Mouse (Mus musculus) neural tube, embryonic 13.5 days (tissue): ENCODE results near the gene Unc5c. TPM values are rescaled to one million over a fixed set of nuclear protein-coding genes. Genes with fewer than 3 reads are reported as not detected.

Source experiments
- ATAC-seq: fragments of 200-750 bp; cut with Nextera tagmentation; 2 replicates; pipeline ENCODE4 v1.8.0; 2017; ENCODE audit warnings: low read depth, mild to moderate bottlenecking, moderate TSS enrichment, moderate library complexity
- H3K27ac ChIP-seq: fragments of 300-500 bp; sonication (generic); replicated peaks from 2 replicates; pipeline ENCODE4 v1.5.1; 2015; ENCODE audit warnings: moderate library complexity, mild to moderate bottlenecking, inconsistent platforms
- H3K27me3 ChIP-seq: fragments of 300-500 bp; sonication (generic); 2 replicates; pipeline ENCODE4 v1.6.1; 2015; ENCODE audit warnings: mild to moderate bottlenecking, inconsistent platforms
- H3K36me3 ChIP-seq: fragments of 300-500 bp; sonication (generic); 2 replicates; pipeline ENCODE4 v1.6.1; 2015; ENCODE audit warnings: mild to moderate bottlenecking, inconsistent platforms
- H3K4me1 ChIP-seq: fragments of 300-500 bp; sonication (generic); replicated peaks from 2 replicates; pipeline ENCODE4 v1.6.1; 2015; ENCODE audit warnings: inconsistent platforms
- H3K4me2 ChIP-seq: fragments of 300-500 bp; sonication (generic); 2 replicates; pipeline ENCODE4 v1.6.1; 2015; ENCODE audit warnings: inconsistent platforms, mild to moderate bottlenecking, moderate library complexity
- H3K4me3 ChIP-seq: fragments of 300-500 bp; sonication (generic); 2 replicates; pipeline ENCODE4 v1.5.1; 2015; ENCODE audit warnings: mild to moderate bottlenecking, inconsistent platforms
- H3K9ac ChIP-seq: fragments of 300-500 bp; sonication (generic); 2 replicates; pipeline ENCODE4 v1.6.1; 2015; ENCODE audit warnings: moderate library complexity, mild to moderate bottlenecking, inconsistent platforms
- H3K9me3 ChIP-seq: fragments of 300-500 bp; sonication (generic); 2 replicates; pipeline ENCODE4 v1.6.1; 2016; ENCODE audit warnings: inconsistent platforms
- WGBS: fragments of 180-500 bp; shearing (Covaris S2); methylation state at CpG from one replicate; pipeline ENCODE4 v1.1.7; 2015; 5-methylcytosine and 5-hydroxymethylcytosine counted together
- polyA plus RNA-seq: library from polyadenylated mRNA; unstranded; fragments of >200 nt; fragmentation: Nextera tagmentation; extraction: Ambion mirVana; gene quantifications from 2 replicates; pipeline ENCODE4 v1.2.1, GENCODE M21; 2015

Gene Unc5c
- polyA plus RNA-seq, 1 experiment from 2014 or later = 18.8 TPM

DNA sequence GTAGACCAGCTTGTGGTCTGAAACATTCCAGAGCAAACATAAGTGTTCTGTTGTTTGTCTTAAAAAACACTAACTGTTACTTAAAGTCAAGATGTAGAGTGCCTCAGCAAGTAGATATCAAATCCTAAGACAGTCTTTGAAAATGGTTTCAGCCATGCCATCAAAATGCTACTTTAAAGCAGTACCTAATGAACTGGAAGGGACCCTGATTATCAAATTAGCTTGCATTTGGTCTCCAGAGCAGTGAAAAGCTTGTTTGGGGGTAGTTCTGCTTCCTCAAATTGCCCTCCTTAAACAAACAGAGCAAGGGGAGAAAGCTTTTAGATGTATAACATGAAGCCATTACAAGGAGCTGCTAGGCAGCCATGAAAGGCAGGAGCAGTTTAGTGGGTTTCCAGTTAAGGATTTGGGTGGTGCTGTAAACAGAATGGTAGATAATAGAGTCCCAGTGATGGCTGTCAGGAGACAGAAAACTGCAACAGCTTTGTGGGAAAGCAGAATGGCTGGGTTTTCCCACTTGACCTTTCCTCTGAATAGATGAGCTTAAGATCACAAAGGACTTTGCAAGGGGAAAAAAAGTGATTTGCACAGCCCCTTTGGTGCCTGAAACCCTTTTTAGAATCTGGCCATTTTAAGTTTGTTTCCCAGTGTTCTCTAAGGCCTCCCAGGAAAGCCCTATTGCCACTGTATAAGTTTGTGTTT is 116.3 kb downstream of the Unc5c start:
- H3K4me1 ChIP-seq = peaks cover 6% of the 10 kb centered on the region
- H3K4me3 ChIP-seq = no peak overlapping the region
- peak; percentile 71 for ATAC-seq

DNA sequence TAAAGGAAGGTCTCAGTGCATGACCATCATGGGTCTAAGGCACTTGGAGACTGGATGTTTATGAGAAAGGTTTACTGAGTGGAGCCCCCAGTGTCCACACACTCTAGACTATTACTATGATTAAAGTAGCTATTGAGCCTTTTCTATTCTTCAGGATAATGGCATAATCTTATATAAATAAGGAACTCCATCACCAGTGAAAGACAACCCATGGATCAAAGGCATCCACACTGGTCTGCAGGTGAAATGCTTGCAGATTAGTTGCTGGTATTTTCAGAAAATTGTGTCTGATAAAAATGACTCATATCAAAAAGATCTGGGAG is 116.8 kb downstream of the Unc5c start:
- H3K4me1 ChIP-seq = peaks cover 6% of the 10 kb centered on the region
- peak; percentile 36; the same call in 1 of the 2 replicates for ATAC-seq
- H3K27ac ChIP-seq = no peak overlapping the region
- H3K27me3 ChIP-seq = peaks cover 29% of the 10 kb centered on the region
- H3K4me3 ChIP-seq = no peak overlapping the region
- no peaks in the 10 kb centered on the region for H3K9me3 ChIP-seq
- H3K36me3 ChIP-seq = no peaks in the 10 kb centered on the region
- H3K9ac ChIP-seq = no peak overlapping the region
- no peak overlapping the region for H3K4me2 ChIP-seq

More for the DNA sequence above, 116.3 kb downstream of the Unc5c start:
- H3K27me3 ChIP-seq = peaks cover 24% of the 10 kb centered on the region
- no peaks in the 10 kb centered on the region for H3K36me3 ChIP-seq
- no peak overlapping the region for H3K9ac ChIP-seq
- H3K9me3 ChIP-seq = no peaks in the 10 kb centered on the region
- no peak overlapping the region for H3K27ac ChIP-seq
- H3K4me2 ChIP-seq = no peak overlapping the region

DNA sequence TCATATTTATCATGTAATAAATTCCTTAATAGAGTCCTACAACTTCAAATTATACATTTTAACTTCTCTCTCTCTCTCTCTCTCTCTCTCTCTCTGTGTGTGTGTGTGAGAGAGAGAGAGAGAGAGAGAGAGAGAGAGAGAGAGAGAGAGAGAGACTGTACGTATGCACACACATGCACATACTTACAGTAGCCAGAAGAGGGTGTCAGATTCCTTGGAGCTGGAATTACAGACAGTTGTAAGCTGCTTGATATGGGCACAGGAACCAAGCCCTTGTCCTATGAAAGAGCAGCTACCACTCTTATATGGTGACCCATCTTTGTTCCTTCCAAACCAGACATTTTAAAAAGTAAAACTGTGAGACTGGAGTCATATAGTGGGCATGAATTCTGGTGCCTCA is 118.2 kb downstream of the Unc5c start:
- Histone ChIP-seq H3K9ac (no peak overlapping the region), H3K27me3 (peaks cover 39% of the 10 kb centered on the region), H3K4me1 (peaks cover 9% of the 10 kb centered on the region; the same call in 1 of the 2 replicates), H3K27ac (no peak overlapping the region), H3K4me3 (no peak overlapping the region), H3K4me2 (no peak overlapping the region), H3K36me3 (no peaks in the 10 kb centered on the region), H3K9me3 (no peaks in the 10 kb centered on the region)
- ATAC-seq = no peak
- WGBS = 100% methylated on average over 1 of the region's 1 CpGs

DNA sequence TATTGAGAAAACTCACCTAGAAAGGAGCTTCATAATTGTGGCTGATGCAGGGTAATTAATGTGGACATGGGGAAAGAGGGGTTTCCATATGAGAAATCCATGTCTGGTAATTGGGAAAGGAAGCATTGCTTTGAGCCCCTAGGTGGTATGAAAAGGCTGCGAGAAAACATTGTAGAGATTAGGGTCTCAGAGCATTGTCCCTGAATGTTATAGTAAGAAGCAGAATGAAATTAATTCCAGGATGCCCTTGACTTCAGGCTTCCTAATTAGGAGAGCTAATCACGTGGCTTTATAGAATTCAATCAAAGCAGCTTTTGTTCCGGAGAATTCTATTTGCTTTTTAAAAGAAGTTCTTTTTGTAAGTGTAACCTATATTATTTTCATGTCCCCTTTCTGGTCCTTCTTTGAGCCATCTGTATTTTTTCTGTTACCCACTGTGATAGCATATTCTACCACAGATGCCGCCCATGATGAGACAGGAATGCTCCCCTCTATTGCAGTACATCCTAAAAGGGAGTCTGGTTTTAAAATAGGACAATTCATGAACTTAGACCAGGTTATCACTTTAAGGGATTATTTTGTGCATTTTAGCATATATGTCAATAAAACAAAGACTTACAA is 124.5 kb downstream of the Unc5c start:
- no peak overlapping the region for H3K9ac ChIP-seq
- H3K4me2 ChIP-seq = no peak overlapping the region
- peaks cover 10% of the 10 kb centered on the region for H3K4me1 ChIP-seq
- H3K27me3 ChIP-seq = peaks cover 38% of the 10 kb centered on the region
- no peaks in the 10 kb centered on the region for H3K36me3 ChIP-seq
- WGBS = 69% methylated on average over 4 of the region's 4 CpGs
- no peak overlapping the region for H3K27ac ChIP-seq
- H3K4me3 ChIP-seq = no peak overlapping the region
- no peaks in the 10 kb centered on the region for H3K9me3 ChIP-seq
- ATAC-seq = no peak

DNA sequence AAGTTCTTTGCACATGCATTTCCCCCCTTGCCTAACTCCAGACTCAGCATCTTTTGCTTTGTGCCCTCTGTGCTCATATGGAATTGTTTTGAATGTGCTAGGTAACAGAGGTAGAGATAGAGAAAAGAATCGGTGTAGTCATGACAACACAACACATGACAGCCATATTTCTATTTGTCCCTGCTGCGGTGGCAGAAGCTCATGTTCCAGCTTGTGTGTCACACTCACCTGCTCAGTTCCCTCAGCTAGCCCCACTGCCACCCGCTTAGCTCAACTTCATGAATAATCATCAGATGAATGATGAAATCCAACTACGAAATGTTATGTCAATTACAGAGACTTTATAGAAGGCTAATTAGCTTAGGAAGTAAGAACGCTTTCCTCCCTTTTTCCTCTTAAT is 128.2 kb downstream of the Unc5c start:
- 78% methylated on average over 5 of the region's 5 CpGs for WGBS
- H3K36me3 ChIP-seq = no peaks in the 10 kb centered on the region
- ATAC-seq = no peak

DNA sequence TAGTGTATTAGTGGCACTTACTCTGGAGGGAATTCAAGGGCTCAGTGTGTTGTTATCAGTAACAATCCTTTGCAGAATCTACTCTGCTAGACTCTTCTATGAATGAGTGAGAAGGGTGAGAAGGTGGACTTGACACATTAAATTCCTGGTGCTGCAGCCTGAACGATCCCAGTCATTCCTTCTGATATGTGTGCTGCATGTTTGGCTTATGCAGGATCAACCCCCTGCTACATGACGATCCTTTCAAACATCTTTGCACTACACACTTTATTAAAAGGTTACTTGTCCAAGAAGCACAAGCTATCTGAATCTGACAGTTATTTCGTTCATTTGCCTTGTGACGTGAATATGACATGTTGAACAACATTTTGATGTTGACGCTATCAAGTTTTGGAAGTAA is 129.1 kb downstream of the Unc5c start:
- peaks cover 4% of the 10 kb centered on the region; the same call in 1 of the 2 replicates for H3K27me3 ChIP-seq
- ATAC-seq = no peak
- 92% methylated on average over 5 of the region's 5 CpGs for WGBS

More for the DNA sequence above, 128.2 kb downstream of the Unc5c start:
- H3K4me3 ChIP-seq = no peak overlapping the region
- H3K27me3 ChIP-seq = peaks cover 8% of the 10 kb centered on the region; the same call in 1 of the 2 replicates
- peaks cover 9% of the 10 kb centered on the region for H3K4me1 ChIP-seq
- H3K4me2 ChIP-seq = no peak overlapping the region
- H3K27ac ChIP-seq = no peak overlapping the region
- H3K9me3 ChIP-seq = no peaks in the 10 kb centered on the region
- H3K9ac ChIP-seq = no peak overlapping the region

DNA sequence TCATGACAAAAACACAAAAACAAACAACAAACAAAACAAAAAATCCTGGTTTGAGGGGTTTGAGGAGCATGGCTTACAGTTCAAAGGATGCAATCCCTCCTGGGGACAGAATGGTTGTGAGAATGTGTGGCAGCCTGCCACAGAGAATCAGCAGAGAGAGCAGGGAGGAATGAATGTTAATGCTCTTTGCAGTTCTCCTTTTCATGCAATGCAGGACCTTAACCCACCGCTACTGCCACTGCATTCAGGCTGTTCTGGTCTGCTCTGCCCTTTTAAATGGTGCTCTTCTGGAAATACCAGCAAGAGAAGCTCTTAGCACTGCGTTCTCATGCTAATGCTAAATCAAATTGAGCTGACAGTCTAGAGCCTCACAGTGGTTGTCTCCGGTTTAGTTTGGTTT is 130.1 kb downstream of the Unc5c start:
- no peak for ATAC-seq
- peaks cover 15% of the 10 kb centered on the region for H3K4me1 ChIP-seq
- no peak overlapping the region for H3K27ac ChIP-seq
- no peak overlapping the region for H3K4me3 ChIP-seq
- WGBS = 19% methylated on average over 3 of the region's 3 CpGs
- no peaks in the 10 kb centered on the region for H3K9me3 ChIP-seq
- H3K27me3 ChIP-seq = peaks cover 4% of the 10 kb centered on the region; the same call in 1 of the 2 replicates
- no peak overlapping the region for H3K4me2 ChIP-seq
- no peaks in the 10 kb centered on the region for H3K36me3 ChIP-seq
- H3K9ac ChIP-seq = no peak overlapping the region

More for the DNA sequence above, 129.1 kb downstream of the Unc5c start:
- H3K4me3 ChIP-seq = no peak overlapping the region
- H3K4me1 ChIP-seq = peaks cover 7% of the 10 kb centered on the region; the same call in 1 of the 2 replicates
- no peak overlapping the region for H3K9ac ChIP-seq
- H3K9me3 ChIP-seq = no peaks in the 10 kb centered on the region
- H3K27ac ChIP-seq = no peak overlapping the region
- H3K4me2 ChIP-seq = no peak overlapping the region
- no peaks in the 10 kb centered on the region for H3K36me3 ChIP-seq

DNA sequence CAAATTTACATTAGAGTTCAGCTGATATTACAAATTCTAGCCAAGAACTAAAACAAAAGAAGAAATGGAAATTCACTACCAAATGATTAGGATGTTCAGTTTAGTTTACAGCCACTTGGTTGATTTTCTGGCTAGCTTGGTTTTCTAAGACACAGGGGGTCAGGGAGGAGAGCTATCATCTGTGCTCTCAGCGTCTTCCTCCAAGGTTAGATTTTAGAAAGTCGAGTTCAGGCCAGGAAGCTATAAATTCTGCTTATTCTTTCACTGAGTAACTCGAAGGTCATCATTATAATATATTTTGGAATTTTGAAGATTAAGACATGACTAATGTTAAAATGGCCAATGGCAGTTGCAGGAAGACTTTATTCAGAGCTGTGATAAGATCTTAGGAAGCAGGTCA is 131.4 kb downstream of the Unc5c start:
- no peaks in the 10 kb centered on the region for H3K9me3 ChIP-seq
- 64% methylated on average over 3 of the region's 3 CpGs for WGBS

DNA sequence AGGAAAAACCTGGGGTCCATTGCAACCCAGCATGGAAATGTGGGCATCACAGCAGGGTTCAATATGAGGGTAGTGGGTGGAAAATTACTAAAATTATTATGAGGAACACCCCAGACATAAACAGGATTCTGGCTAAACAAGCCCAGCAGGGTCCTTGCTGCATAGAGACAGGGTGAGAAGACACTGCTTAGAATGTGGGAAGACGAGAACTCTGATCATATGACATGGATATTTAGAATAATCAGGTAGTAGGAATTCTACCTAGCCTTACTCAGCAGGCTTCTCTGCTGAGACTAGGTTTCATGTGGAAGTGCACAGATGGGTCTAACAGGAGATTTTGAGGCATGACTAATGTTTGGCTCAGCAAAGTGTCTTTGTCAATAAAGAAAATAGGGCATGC is 131.9 kb downstream of the Unc5c start:
- H3K4me2 ChIP-seq = no peak overlapping the region
- no peak overlapping the region for H3K27ac ChIP-seq
- H3K9me3 ChIP-seq = no peaks in the 10 kb centered on the region
- no peak for ATAC-seq
- WGBS = 67% methylated on average over 1 of the region's 1 CpGs
- H3K9ac ChIP-seq = no peak overlapping the region
- H3K4me1 ChIP-seq = peaks cover 30% of the 10 kb centered on the region
- no peaks in the 10 kb centered on the region for H3K36me3 ChIP-seq
- H3K27me3 ChIP-seq = no peaks in the 10 kb centered on the region
- H3K4me3 ChIP-seq = no peak overlapping the region

More for the DNA sequence above, 131.4 kb downstream of the Unc5c start:
- Histone ChIP-seq H3K27ac (no peak overlapping the region), H3K4me1 (peaks cover 29% of the 10 kb centered on the region), H3K36me3 (no peaks in the 10 kb centered on the region), H3K4me3 (no peak overlapping the region), H3K27me3 (peaks cover 3% of the 10 kb centered on the region; the same call in 1 of the 2 replicates), H3K9ac (no peak overlapping the region), H3K4me2 (no peak overlapping the region)
- ATAC-seq = no peak

DNA sequence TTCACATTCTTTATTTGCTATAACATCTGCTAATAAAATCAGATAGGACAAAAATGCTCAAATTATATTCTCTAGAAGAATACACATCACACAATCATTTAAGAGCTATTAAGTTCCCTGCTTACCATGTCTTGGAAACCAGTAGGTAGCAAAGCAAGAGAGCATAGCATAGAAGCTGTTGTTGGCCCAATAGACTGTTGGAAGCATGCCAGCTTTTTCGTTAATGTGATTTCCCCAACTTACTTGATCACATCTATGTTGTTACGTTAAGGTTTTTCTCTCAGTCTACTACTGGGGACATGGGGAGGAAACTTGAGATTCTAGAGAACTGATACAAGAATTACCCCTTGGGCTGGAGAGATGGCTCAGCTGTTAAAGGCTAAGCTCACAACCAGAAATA is 133.0 kb downstream of the Unc5c start:
- ATAC-seq = no peak
- H3K27me3 ChIP-seq = no peaks in the 10 kb centered on the region
- no peak overlapping the region for H3K4me3 ChIP-seq
- H3K36me3 ChIP-seq = no peaks in the 10 kb centered on the region
- no peak overlapping the region for H3K9ac ChIP-seq
- no peaks in the 10 kb centered on the region for H3K9me3 ChIP-seq
- peaks cover 30% of the 10 kb centered on the region for H3K4me1 ChIP-seq
- 63% methylated on average over 2 of the region's 2 CpGs for WGBS
- no peak overlapping the region for H3K27ac ChIP-seq
- H3K4me2 ChIP-seq = no peak overlapping the region

DNA sequence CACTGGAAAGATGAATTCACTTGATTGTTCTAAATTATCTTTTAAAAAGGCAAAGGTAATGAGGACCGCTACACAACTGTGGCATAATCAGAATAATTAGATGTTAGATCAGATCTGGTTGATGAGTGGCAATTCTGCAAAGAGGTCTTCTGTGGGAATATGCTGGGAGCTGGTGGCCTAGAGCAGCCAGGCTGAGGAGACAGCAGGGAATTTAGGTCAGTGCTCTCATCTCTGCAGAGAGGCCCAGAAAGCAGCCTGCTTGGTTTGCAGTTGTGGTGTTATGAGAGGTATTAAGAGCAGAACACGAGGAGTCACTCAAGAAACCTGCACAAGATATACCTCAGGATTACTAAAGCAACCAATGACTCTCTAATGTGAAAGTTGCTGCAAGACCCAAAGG is 133.9 kb downstream of the Unc5c start:
- Histone ChIP-seq H3K9ac (no peak overlapping the region), H3K27ac (no peak overlapping the region), H3K4me3 (no peak overlapping the region), H3K4me1 (peaks cover 30% of the 10 kb centered on the region), H3K4me2 (no peak overlapping the region), H3K9me3 (no peaks in the 10 kb centered on the region), H3K27me3 (no peaks in the 10 kb centered on the region), H3K36me3 (no peaks in the 10 kb centered on the region)
- ATAC-seq = no peak
- WGBS = 85% methylated on average over 2 of the region's 2 CpGs

DNA sequence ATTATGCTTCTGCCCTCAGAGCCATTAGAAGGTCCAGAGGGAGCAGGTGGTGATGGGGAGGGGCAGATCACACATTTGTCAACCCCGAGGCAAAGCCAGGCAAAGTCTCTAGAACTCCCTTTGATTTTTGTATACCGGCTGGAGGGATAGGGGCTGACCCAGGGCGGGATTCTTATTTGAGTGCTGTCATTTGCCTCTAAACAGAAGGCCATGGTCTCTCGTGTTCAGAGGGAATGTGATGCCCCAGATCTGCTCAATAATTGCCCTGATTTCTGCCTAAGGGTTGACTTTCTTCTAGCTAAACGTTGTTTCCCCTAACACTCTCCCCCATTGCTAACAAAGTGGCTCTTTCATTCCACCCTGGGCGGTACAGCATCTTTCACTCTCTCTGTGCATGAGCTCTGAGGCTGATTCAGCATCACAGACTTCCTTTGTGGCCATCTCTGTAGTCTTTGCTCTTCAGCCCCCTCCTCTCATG is 136.1 kb downstream of the Unc5c start:
- WGBS = 13% methylated on average over 6 of the region's 6 CpGs
- Histone ChIP-seq H3K9ac (no peak overlapping the region), H3K4me3 (no peak overlapping the region), H3K27ac (peak overlapping the region; percentile 34; the same call in 1 of the 2 replicates), H3K36me3 (no peaks in the 10 kb centered on the region), H3K4me2 (no peak overlapping the region), H3K4me1 (peaks cover 27% of the 10 kb centered on the region), H3K9me3 (no peaks in the 10 kb centered on the region), H3K27me3 (no peaks in the 10 kb centered on the region)
- peak; percentile 69 for ATAC-seq
